Mouse (Mus musculus) embryonic facial prominence, embryonic 13.5 days (tissue): ENCODE measurements around the gene Tcf7l1. TPM values are rescaled to one million over a fixed set of nuclear protein-coding genes. Genes with fewer than 3 reads are reported as not detected.

Source experiments
- ATAC-seq: fragments of 200-750 bp; cut with Nextera tagmentation; 2 replicates; pipeline ENCODE4 v1.8.0; 2017; ENCODE audit warnings: low read depth; ENCODE audit not compliant: insufficient number of reproducible peaks, insufficient read depth, low FRiP score, low TSS enrichment
- H3K27ac ChIP-seq: fragments of 300-500 bp; sonication (generic); 2 replicates; pipeline ENCODE4 v1.5.1; 2015; ENCODE audit warnings: moderate library complexity, mild to moderate bottlenecking, inconsistent platforms
- H3K27me3 ChIP-seq: fragments of 300-500 bp; sonication (generic); 2 replicates; pipeline ENCODE4 v1.6.1; 2015; ENCODE audit warnings: mild to moderate bottlenecking, inconsistent platforms
- H3K36me3 ChIP-seq: fragments of 300-500 bp; sonication (generic); 2 replicates; pipeline ENCODE4 v1.6.1; 2015; ENCODE audit warnings: mild to moderate bottlenecking, inconsistent platforms
- H3K4me1 ChIP-seq: fragments of 300-500 bp; sonication (generic); 2 replicates; pipeline ENCODE4 v1.6.1; 2015; ENCODE audit warnings: inconsistent platforms
- H3K4me2 ChIP-seq: fragments of 300-500 bp; sonication (generic); 2 replicates; pipeline ENCODE4 v1.6.1; 2015; ENCODE audit warnings: moderate library complexity, mild to moderate bottlenecking, inconsistent platforms
- H3K4me3 ChIP-seq: fragments of 300-500 bp; sonication (generic); 2 replicates; pipeline ENCODE4 v1.5.1; 2015; ENCODE audit warnings: mild to moderate bottlenecking, inconsistent platforms
- H3K9ac ChIP-seq: fragments of 300-500 bp; sonication (generic); 2 replicates; pipeline ENCODE4 v1.6.1; 2015; ENCODE audit warnings: mild to moderate bottlenecking, inconsistent platforms
- H3K9me3 ChIP-seq: fragments of 300-500 bp; sonication (generic); 2 replicates; pipeline ENCODE4 v1.6.1; 2016; ENCODE audit warnings: inconsistent platforms
- whole genome bisulfite sequencing: fragments of 180-500 bp; shearing (Covaris S2); methylation state at CpG from one replicate; pipeline ENCODE4 v1.1.7; 2015; ENCODE audit warnings: mixed read lengths; 5-methylcytosine and 5-hydroxymethylcytosine counted together
- polyA plus RNA-seq: library from polyadenylated mRNA; unstranded; fragments of >200 nt; fragmentation: Nextera tagmentation; extraction: Ambion mirVana; gene quantifications from 2 replicates; pipeline ENCODE4 v1.2.1, GENCODE M21; 2015

Tcf7l1 gene
- polyA plus RNA-seq, 1 experiment from 2014 or later: 59.2 TPM

- H3K27ac ChIP-seq: no peak overlapping the region
- H3K9ac ChIP-seq: no peak overlapping the region
- H3K4me2 ChIP-seq: no peak overlapping the region
- no peaks in the 10 kb centered on the region for H3K27me3 ChIP-seq
- H3K4me3 ChIP-seq: no peak overlapping the region
- WGBS: 88% methylated on average over 4 of the region's 4 CpGs
- ATAC-seq: no peak
- H3K9me3 ChIP-seq: no peaks in the 10 kb centered on the region; the same call in 1 of the 2 replicates
- H3K4me1 ChIP-seq: peaks cover 38% of the 10 kb centered on the region
- peaks cover 67% of the 10 kb centered on the region for H3K36me3 ChIP-seq
These were observed 5.3 kb downstream of the Tcf7l1 start for GRCm38 (mm10) chr6:72783780-72784179.

- H3K36me3 ChIP-seq: peaks cover 70% of the 10 kb centered on the region
- 84% methylated on average over 15 of the region's 15 CpGs for WGBS
- no peak overlapping the region for H3K27ac ChIP-seq
- H3K9ac ChIP-seq: no peak overlapping the region
- peaks cover 24% of the 10 kb centered on the region for H3K4me1 ChIP-seq
- H3K9me3 ChIP-seq: no peaks in the 10 kb centered on the region; the same call in 1 of the 2 replicates
- ATAC-seq: no peak
- no peak overlapping the region for H3K4me3 ChIP-seq
- H3K4me2 ChIP-seq: no peak overlapping the region
- H3K27me3 ChIP-seq: no peaks in the 10 kb centered on the region
These were observed 10.0 kb downstream of the Tcf7l1 start for GRCm38 (mm10) chr6:72778779-72779776.

- peaks cover 60% of the 10 kb centered on the region for H3K36me3 ChIP-seq
- no peak overlapping the region for H3K4me2 ChIP-seq
- H3K9ac ChIP-seq: no peak overlapping the region
- H3K4me3 ChIP-seq: no peak overlapping the region
- no peak overlapping the region for H3K27ac ChIP-seq
- H3K4me1 ChIP-seq: peaks cover 19% of the 10 kb centered on the region
- no peak for ATAC-seq
- H3K9me3 ChIP-seq: no peaks in the 10 kb centered on the region; the same call in 1 of the 2 replicates
- H3K27me3 ChIP-seq: no peaks in the 10 kb centered on the region
- WGBS: 89% methylated on average over 4 of the region's 4 CpGs
These were observed 11.8 kb downstream of the Tcf7l1 start for GRCm38 (mm10) chr6:72777212-72777611.

- H3K27ac ChIP-seq: no peak overlapping the region
- H3K4me1 ChIP-seq: peaks cover 45% of the 10 kb centered on the region
- no peaks in the 10 kb centered on the region for H3K27me3 ChIP-seq
- ATAC-seq: no peak
- no peaks in the 10 kb centered on the region for H3K9me3 ChIP-seq
- H3K9ac ChIP-seq: no peak overlapping the region
- no peak overlapping the region for H3K4me2 ChIP-seq
- H3K4me3 ChIP-seq: no peak overlapping the region
- H3K36me3 ChIP-seq: peaks cover 45% of the 10 kb centered on the region
- 33% methylated on average over 3 of the region's 3 CpGs for WGBS
These were observed 14.8 kb downstream of the Tcf7l1 start for GRCm38 (mm10) chr6:72774275-72774674.

GRCm38 (mm10) chr6:72769915-72770776 is 18.9 kb downstream of the Tcf7l1 start:
- Histone ChIP-seq H3K4me3 (no peak overlapping the region), H3K4me2 (0 out of 2 replicates have a peak overlapping the region, but pooled peaks have one; percentile 25), H3K27ac (peak overlapping the region; percentile 92), H3K4me1 (peaks cover 79% of the 10 kb centered on the region), H3K9ac (no peak overlapping the region), H3K36me3 (peaks cover 31% of the 10 kb centered on the region), H3K9me3 (no peaks in the 10 kb centered on the region), H3K27me3 (no peaks in the 10 kb centered on the region)
- 72% methylated on average over 14 of the region's 14 CpGs for WGBS
- ATAC-seq: no peak

GRCm38 (mm10) chr6:72769343-72769742 is 19.7 kb downstream of the Tcf7l1 start:
- Histone ChIP-seq H3K4me2 (peak overlapping the region; percentile 37), H3K4me1 (peaks cover 74% of the 10 kb centered on the region), H3K4me3 (no peak overlapping the region), H3K36me3 (peaks cover 35% of the 10 kb centered on the region), H3K27ac (peak overlapping the region; percentile 92), H3K9me3 (no peaks in the 10 kb centered on the region), H3K27me3 (no peaks in the 10 kb centered on the region), H3K9ac (no peak overlapping the region)
- no peak for ATAC-seq
- WGBS: 25% methylated on average over 13 of the region's 13 CpGs

- Histone ChIP-seq H3K4me3 (no peak overlapping the region), H3K9me3 (no peaks in the 10 kb centered on the region), H3K4me1 (peaks cover 74% of the 10 kb centered on the region), H3K27ac (peak overlapping the region; percentile 92), H3K9ac (0 out of 2 replicates have a peak overlapping the region, but pooled peaks have one; percentile 36), H3K27me3 (no peaks in the 10 kb centered on the region), H3K36me3 (peaks cover 35% of the 10 kb centered on the region), H3K4me2 (peak overlapping the region; percentile 37)
- peak; percentile 54 for ATAC-seq
- WGBS: 34% methylated on average over 9 of the region's 9 CpGs
These were observed 20.2 kb downstream of the Tcf7l1 start for GRCm38 (mm10) chr6:72768804-72769203.

GRCm38 (mm10) chr6:72768097-72768496 is 21.0 kb downstream of the Tcf7l1 start:
- Histone ChIP-seq H3K27me3 (no peaks in the 10 kb centered on the region), H3K27ac (peak overlapping the region; percentile 92), H3K4me2 (no peak overlapping the region), H3K4me1 (peaks cover 81% of the 10 kb centered on the region), H3K9me3 (no peaks in the 10 kb centered on the region), H3K36me3 (peaks cover 35% of the 10 kb centered on the region), H3K9ac (no peak overlapping the region), H3K4me3 (no peak overlapping the region)
- 95% methylated on average over 9 of the region's 9 CpGs for WGBS
- no peak for ATAC-seq

GRCm38 (mm10) chr6:72763616-72764015 is 25.4 kb downstream of the Tcf7l1 start:
- WGBS: 35% methylated on average over 11 of the region's 11 CpGs
- Histone ChIP-seq H3K4me3 (no peak overlapping the region), H3K36me3 (peaks cover 15% of the 10 kb centered on the region), H3K4me1 (peaks cover 78% of the 10 kb centered on the region), H3K27me3 (no peaks in the 10 kb centered on the region), H3K4me2 (no peak overlapping the region), H3K9ac (no peak overlapping the region), H3K27ac (peak overlapping the region; percentile 44; the same call in 1 of the 2 replicates), H3K9me3 (no peaks in the 10 kb centered on the region)
- no peak for ATAC-seq

GRCm38 (mm10) chr6:72761645-72762044 is 27.4 kb downstream of the Tcf7l1 start:
- H3K36me3 ChIP-seq: peaks cover 15% of the 10 kb centered on the region
- H3K9me3 ChIP-seq: no peaks in the 10 kb centered on the region
- no peak overlapping the region for H3K4me3 ChIP-seq
- peak; percentile 16; the same call in 1 of the 2 replicates for ATAC-seq
- no peak overlapping the region for H3K9ac ChIP-seq
- H3K4me1 ChIP-seq: peaks cover 66% of the 10 kb centered on the region
- WGBS: 6% methylated on average over 7 of the region's 7 CpGs
- no peaks in the 10 kb centered on the region for H3K27me3 ChIP-seq
- H3K4me2 ChIP-seq: peak overlapping the region; percentile 37
- peak overlapping the region; percentile 64; the same call in 1 of the 2 replicates for H3K27ac ChIP-seq
